Mouse (Mus musculus) MEL (cell line): ENCODE measurements around the gene Trim67. TPM values are rescaled to one million over a fixed set of nuclear protein-coding genes. Genes with fewer than 3 reads are reported as not detected.
"Not testable (repeated sequence)": the region's sequence is repeated elsewhere in the genome, so short reads cannot be mapped to it uniquely, and the experiment has no call there.

Experiments
- DNase-seq: peaks from one replicate; pipeline ENCODE4 v3.0.0; 2011; ENCODE audit warnings: low read depth, low spot score
- H3K27ac ChIP-seq: 2 replicates; pipeline ENCODE4 v1.5.1; 2012; ENCODE audit warnings: low read depth, mild to moderate bottlenecking, control low read depth, low read length, moderate library complexity; ENCODE audit not compliant: control insufficient read depth
- H3K27me3 ChIP-seq, 2 experiments: fragments of 150-350 bp in 1 of 2; sonication (generic) in 1 of 2; 2 replicates each; pipeline ENCODE4 v1.6.1; 2012; ENCODE audit warnings: low read length in 2 of 2, mild to moderate bottlenecking in 2 of 2, improper control_type of control experiment in 1 of 2, moderate library complexity in 1 of 2; ENCODE audit not compliant: insufficient read depth in 2 of 2, control insufficient read depth in 1 of 2
- H3K36me3 ChIP-seq, 2 experiments: 2 replicates each; pipeline ENCODE4 v1.6.1; 2012 to 2014; ENCODE audit warnings: low read length in 2 of 2, improper control_type of control experiment in 1 of 2, inconsistent platforms in 1 of 2, mild to moderate bottlenecking in 1 of 2; ENCODE audit not compliant: insufficient read depth in 2 of 2, control insufficient read depth in 1 of 2
- H3K4me1 ChIP-seq, 2 experiments: fragments of 150-350 bp in 1 of 2; sonication (generic) in 1 of 2; 2 replicates each; pipeline ENCODE4 v1.6.1; 2012; ENCODE audit warnings: low read length in 2 of 2, improper control_type of control experiment in 1 of 2, mild to moderate bottlenecking in 1 of 2; ENCODE audit not compliant: insufficient read depth in 2 of 2, control insufficient read depth in 1 of 2
- H3K4me3 ChIP-seq, 2 experiments: fragments of 150-350 bp in 1 of 2; sonication (generic) in 1 of 2; 2 replicates each; pipeline ENCODE4 v1.5.1; 2012; ENCODE audit warnings: low read depth in 2 of 2, low read length in 2 of 2, mild to moderate bottlenecking in 2 of 2, moderate library complexity in 2 of 2, control low read depth in 1 of 2, improper control_type of control experiment in 1 of 2; ENCODE audit not compliant: control insufficient read depth in 1 of 2, insufficient read depth in 1 of 2
- H3K79me2 ChIP-seq: 2 replicates; pipeline ENCODE4 v1.6.1; 2012; ENCODE audit warnings: mild to moderate bottlenecking, low read length, moderate library complexity; ENCODE audit not compliant: control insufficient read depth, poor library complexity, insufficient read depth
- H3K9ac ChIP-seq: 2 replicates; pipeline ENCODE4 v1.6.1; 2012; ENCODE audit warnings: low read depth, mild to moderate bottlenecking, control low read depth, low read length, moderate library complexity; ENCODE audit not compliant: control insufficient read depth, poor library complexity, severe bottlenecking
- H3K9me3 ChIP-seq: fragments of 150-350 bp; sonication (generic); replicated peaks from 2 replicates; pipeline ENCODE4 v1.6.1; 2012; ENCODE audit warnings: mild to moderate bottlenecking, low read length, improper control_type of control experiment, moderate library complexity; ENCODE audit not compliant: insufficient read depth
- CTCF ChIP-seq, 3 experiments: IDR thresholded peaks in 2 of 3; conservative IDR thresholded peaks in 1 of 3; 2 replicates each; pipeline ENCODE4 v1.5.1; 2011 to 2012; ENCODE audit warnings: low read length in 3 of 3, low read depth in 2 of 3, mild to moderate bottlenecking in 2 of 3, improper control_type of control experiment in 1 of 3, inconsistent platforms in 1 of 3, mixed read lengths in 1 of 3, moderate library complexity in 1 of 3; ENCODE audit not compliant: control insufficient read depth in 1 of 3, insufficient read depth in 1 of 3, poor library complexity in 1 of 3, severe bottlenecking in 1 of 3
- ELF1 ChIP-seq: IDR thresholded peaks from 2 replicates; pipeline ENCODE4 v1.6.1; 2014; ENCODE audit warnings: low read depth, mild to moderate bottlenecking, inconsistent platforms, low read length, improper control_type of control experiment, moderate library complexity
- MAFK ChIP-seq: IDR thresholded peaks from 2 replicates; pipeline ENCODE4 v1.6.1; 2011; ENCODE audit warnings: low read depth, mild to moderate bottlenecking, low read length, improper control_type of control experiment, borderline replicate concordance
- MAX ChIP-seq: IDR thresholded peaks from 2 replicates; pipeline ENCODE4 v1.6.1; 2011; ENCODE audit warnings: low read length, improper control_type of control experiment
- MEF2A ChIP-seq: IDR thresholded peaks from 2 replicates; pipeline ENCODE4 v1.6.1; 2014; ENCODE audit warnings: low read depth, mild to moderate bottlenecking, inconsistent platforms, low read length, improper control_type of control experiment; ENCODE audit not compliant: poor library complexity, insufficient replicate concordance, severe bottlenecking; ENCODE audit errors: extremely low read depth
- MXI1 ChIP-seq: IDR thresholded peaks from 2 replicates; pipeline ENCODE4 v1.6.1; 2011; ENCODE audit warnings: mild to moderate bottlenecking, low read depth, low read length, improper control_type of control experiment
- MYC ChIP-seq: IDR thresholded peaks from 2 replicates; pipeline ENCODE4 v1.6.1; 2011; ENCODE audit warnings: low read depth, mild to moderate bottlenecking, low read length, improper control_type of control experiment, moderate library complexity
- NRF1 ChIP-seq: IDR thresholded peaks from 2 replicates; pipeline ENCODE4 v1.6.1; 2014; ENCODE audit warnings: low read depth, mild to moderate bottlenecking, inconsistent platforms, low read length, improper control_type of control experiment, moderate library complexity; ENCODE audit not compliant: poor library complexity, insufficient read depth, severe bottlenecking
- POLR2A ChIP-seq, 2 experiments: IDR thresholded peaks; 2 replicates each; pipeline ENCODE4 v1.6.1; 2011 to 2012; ENCODE audit warnings: low read length in 2 of 2, mild to moderate bottlenecking in 2 of 2, control low read depth in 1 of 2, improper control_type of control experiment in 1 of 2, low read depth in 1 of 2, moderate library complexity in 1 of 2; ENCODE audit not compliant: control insufficient read depth in 1 of 2, insufficient read depth in 1 of 2, poor library complexity in 1 of 2
- POLR2AphosphoS2 ChIP-seq: IDR thresholded peaks from 2 replicates; pipeline ENCODE4 v1.6.1; 2011; ENCODE audit warnings: low read length, improper control_type of control experiment
- RAD21 ChIP-seq: IDR thresholded peaks from 2 replicates; pipeline ENCODE4 v1.6.1; 2011; ENCODE audit warnings: mild to moderate bottlenecking, low read depth, low read length, improper control_type of control experiment
- RCOR1 ChIP-seq: IDR thresholded peaks from 2 replicates; pipeline ENCODE4 v1.6.1; 2012; ENCODE audit warnings: low read depth, mild to moderate bottlenecking, inconsistent platforms, low read length, improper control_type of control experiment
- SIN3A ChIP-seq: IDR thresholded peaks from 2 replicates; pipeline ENCODE4 v1.6.1; 2012; ENCODE audit warnings: low read length, improper control_type of control experiment, inconsistent platforms
- TCF12 ChIP-seq: IDR thresholded peaks from 2 replicates; pipeline ENCODE4 v1.6.1; 2014; ENCODE audit warnings: low read depth, mild to moderate bottlenecking, inconsistent platforms, low read length, improper control_type of control experiment, moderate library complexity
- UBTF ChIP-seq: IDR thresholded peaks from 2 replicates; pipeline ENCODE4 v1.6.1; 2012; ENCODE audit warnings: low read depth, mild to moderate bottlenecking, inconsistent platforms, low read length, improper control_type of control experiment, moderate library complexity, borderline replicate concordance; ENCODE audit not compliant: insufficient read depth
- USF1 ChIP-seq: IDR thresholded peaks from 2 replicates; pipeline ENCODE4 v1.6.1; 2014; ENCODE audit warnings: low read depth, mild to moderate bottlenecking, inconsistent platforms, low read length, improper control_type of control experiment, moderate library complexity
- ZC3H11A ChIP-seq: IDR thresholded peaks from 2 replicates; pipeline ENCODE4 v1.6.1; 2012; ENCODE audit warnings: low read depth, mild to moderate bottlenecking, inconsistent platforms, low read length, improper control_type of control experiment
- ZKSCAN1 ChIP-seq: IDR thresholded peaks from 2 replicates; pipeline ENCODE4 v1.6.1; 2012; ENCODE audit warnings: low read depth, mild to moderate bottlenecking, inconsistent platforms, low read length, improper control_type of control experiment, moderate library complexity
- polyA plus RNA-seq, 2 experiments: library from polyadenylated mRNA; stranded (reverse) in 1 of 2; unstranded in 1 of 2; fragments of >175 nt in 1 of 2; fragments of >200 nt in 1 of 2; gene quantifications; 2 replicates each; pipeline versions ENCODE4 v1.2.1 to v1.2.4; 2012; ENCODE audit warnings: low replicate concordance in 2 of 2, low read depth in 1 of 2; ENCODE audit not compliant: insufficient read length in 2 of 2, insufficient read depth in 1 of 2, missing spikeins in 1 of 2
- total RNA-seq: library from RNA; depleted of rRNA; stranded (reverse); fragments of 300-350 nt; gene quantifications from 2 replicates; pipeline ENCODE4 v1.2.3, GENCODE M21; 2012

Trim67 gene
- total and polyA plus RNA-seq, 3 experiments: 0.06 TPM; not detected in 2

DNA sequence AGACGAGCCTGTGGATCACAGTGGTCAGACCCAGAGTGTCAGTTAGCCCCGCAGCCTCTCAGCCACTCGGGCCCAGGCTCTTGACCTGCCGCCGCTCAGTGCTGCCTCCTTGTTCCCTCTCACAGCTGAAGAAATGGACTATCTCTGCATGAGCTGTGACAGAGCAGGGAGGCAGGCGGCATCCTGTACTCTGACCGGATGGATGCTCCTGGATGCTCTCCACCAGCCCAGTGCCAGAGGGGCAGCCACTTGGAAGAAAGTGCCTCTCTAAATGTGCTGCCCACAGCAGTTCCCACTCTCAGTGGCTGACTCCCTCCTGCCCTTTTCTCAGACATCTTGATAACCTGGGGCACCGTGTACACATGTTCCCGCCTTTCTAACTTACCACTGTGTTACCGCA is 48.9 kb downstream of the Trim67 start:
- no peak for DNase-seq
- Histone ChIP-seq H3K79me2 (peaks cover 4% of the 10 kb centered on the region; the same call in 1 of the 2 replicates), H3K9me3 (no peaks in the 10 kb centered on the region), H3K36me3 (peaks cover 0 to 8% of the 10 kb centered on the region in 2 experiments; a peak in 1 of 4 replicates)
- no peak for TF ChIP-seq SIN3A
- no peak for TF ChIP-seq MAFK
- TF ChIP-seq MXI1: no peak
- no peak for TF ChIP-seq TCF12
- TF ChIP-seq, all 39 proteins: peak for 0
- Histone ChIP-seq H3K9ac (no peak overlapping the region), H3K4me1 (no peaks in the 10 kb centered on the region), H3K4me3 (no peak overlapping the region), H3K27ac (no peak overlapping the region), H3K27me3 (no peaks in the 10 kb centered on the region)

GRCm38 (mm10) chr8:124842929-124843328 is 50.0 kb downstream of the Trim67 start:
- not testable (repeated sequence) for H3K79me2 ChIP-seq, H3K27ac ChIP-seq, H3K27me3 ChIP-seq, H3K9me3 ChIP-seq, H3K4me1 ChIP-seq, DNase-seq, H3K36me3 ChIP-seq, H3K4me3 ChIP-seq, H3K9ac ChIP-seq

GRCm38 (mm10) chr8:124845131-124845530 is 52.2 kb downstream of the Trim67 start:
- no peaks in the 10 kb centered on the region for H3K4me1 ChIP-seq
- peaks cover 0 to 8% of the 10 kb centered on the region in 2 experiments; a peak in 1 of 4 replicates for H3K36me3 ChIP-seq
- no peak for DNase-seq
- no peaks in the 10 kb centered on the region for H3K27me3 ChIP-seq
- H3K79me2 ChIP-seq: peaks cover 4% of the 10 kb centered on the region; the same call in 1 of the 2 replicates
- TF ChIP-seq USF1: no peak
- TF ChIP-seq NRF1: no peak
- no peak for TF ChIP-seq CTCF (IDR thresholded peaks at IDR 0.05 in 2 of 3, conservative IDR thresholded peaks at IDR 0.05 in 1 of 3; ENCODE audit: control insufficient read depth in 1 of 3, insufficient read depth in 1 of 3, low read depth in 2 of 3, low read length in 3 of 3, poor library complexity in 1 of 3, severe bottlenecking in 1 of 3)
- no peak for TF ChIP-seq POLR2A (IDR thresholded peaks at IDR 0.05; ENCODE audit: control insufficient read depth in 1 of 2, insufficient read depth in 1 of 2, low read depth in 1 of 2, low read length in 2 of 2, poor library complexity in 1 of 2)
- no peak for TF ChIP-seq POLR2AphosphoS2
- no peak for TF ChIP-seq UBTF
- TF ChIP-seq MYC: no peak
- TF ChIP-seq RAD21: no peak
- no peak for TF ChIP-seq MEF2A
- no peak for TF ChIP-seq MAX
- no peak for TF ChIP-seq ELF1
- no peak for TF ChIP-seq RCOR1
- no peak for TF ChIP-seq MAFK
- TF ChIP-seq ZKSCAN1: no peak
- TF ChIP-seq ZC3H11A: no peak
- TF ChIP-seq, all 39 proteins: peak for 0
- Histone ChIP-seq H3K9me3 (no peaks in the 10 kb centered on the region), H3K27ac (no peak overlapping the region), H3K9ac (no peak overlapping the region), H3K4me3 (no peak overlapping the region)
